Mouse (Mus musculus) heart, embryonic 14.5 days (tissue): Measurements from ENCODE around the gene Olfr832. TPM values are rescaled to one million over a fixed set of nuclear protein-coding genes. Genes with fewer than 3 reads are reported as not detected.
"Not testable (repeated sequence)": the region's sequence is repeated elsewhere in the genome, so short reads cannot be mapped to it uniquely, and the experiment has no call there.

ENCODE experiments used
- ATAC-seq: fragments of 200-750 bp; cut with Nextera tagmentation; 2 replicates; pipeline ENCODE4 v1.8.0; 2017; ENCODE audit warnings: low read depth, moderate TSS enrichment; ENCODE audit not compliant: insufficient number of reproducible peaks, insufficient read depth, low FRiP score
- H3K27ac ChIP-seq, 2 experiments: fragments of 200-500 bp in 1 of 2; fragments of 300-500 bp in 1 of 2; sonication (generic) in 1 of 2; replicated peaks in 1 of 2; 2 replicates each; pipeline ENCODE4 v1.5.1; 2012 to 2014; ENCODE audit warnings: low read depth in 2 of 2, low read length in 2 of 2, control low read depth in 1 of 2, mild to moderate bottlenecking in 1 of 2, mixed read lengths in 1 of 2; ENCODE audit not compliant: control insufficient read depth in 1 of 2, insufficient read depth in 1 of 2
- H3K27me3 ChIP-seq: fragments of 300-500 bp; sonication (generic); 2 replicates; pipeline ENCODE4 v1.6.1; 2014; ENCODE audit warnings: mild to moderate bottlenecking, low read length, control low read depth; ENCODE audit not compliant: control insufficient read depth, insufficient read depth
- H3K36me3 ChIP-seq: fragments of 300-500 bp; sonication (generic); 2 replicates; pipeline ENCODE4 v1.6.1; 2014; ENCODE audit warnings: mild to moderate bottlenecking, control low read depth, low read length, mixed read lengths; ENCODE audit not compliant: control insufficient read depth, insufficient read depth
- H3K4me1 ChIP-seq, 2 experiments: fragments of 200-500 bp in 1 of 2; fragments of 300-500 bp in 1 of 2; sonication (generic) in 1 of 2; 2 replicates each; pipeline ENCODE4 v1.6.1; 2012 to 2014; ENCODE audit warnings: low read length in 2 of 2, control low read depth in 1 of 2, mixed read lengths in 1 of 2; ENCODE audit not compliant: control insufficient read depth in 2 of 2, insufficient read depth in 2 of 2
- H3K4me2 ChIP-seq: fragments of 300-500 bp; sonication (generic); 2 replicates; pipeline ENCODE4 v1.6.1; 2014; ENCODE audit warnings: mild to moderate bottlenecking, low read length
- H3K4me3 ChIP-seq, 2 experiments: fragments of 200-500 bp in 1 of 2; fragments of 300-500 bp in 1 of 2; sonication (generic) in 1 of 2; 2 replicates each; pipeline ENCODE4 v1.5.1; 2012 to 2014; ENCODE audit warnings: low read length in 2 of 2, mild to moderate bottlenecking in 2 of 2, control low read depth in 1 of 2, low read depth in 1 of 2, moderate library complexity in 1 of 2; ENCODE audit not compliant: control insufficient read depth in 1 of 2, insufficient read depth in 1 of 2
- H3K9ac ChIP-seq: fragments of 300-500 bp; sonication (generic); 2 replicates; pipeline ENCODE4 v1.6.1; 2014; ENCODE audit warnings: mild to moderate bottlenecking, low read length
- H3K9me3 ChIP-seq: fragments of 300-500 bp; sonication (generic); 2 replicates; pipeline ENCODE4 v1.6.1; 2016; ENCODE audit warnings: low read length, control low read depth; ENCODE audit not compliant: control insufficient read depth
- WGBS: fragments of 180-500 bp; shearing (Covaris S2); extraction: QIAGEN DNeasy Blood & Tissue Kit; methylation state at CpG from one replicate; pipeline ENCODE4 v1.1.7; 2014; 5-methylcytosine and 5-hydroxymethylcytosine counted together
- polyA plus RNA-seq: library from polyadenylated mRNA; unstranded; fragments of >200 nt; fragmentation: Nextera tagmentation; extraction: Ambion mirVana; gene quantifications from 2 replicates; pipeline ENCODE4 v1.2.1, GENCODE M21; 2014

Olfr832 gene
- not detected in 2 replicates for polyA plus RNA-seq

- H3K4me2 ChIP-seq, H3K27me3 ChIP-seq, ATAC-seq, H3K9ac ChIP-seq, H3K9me3 ChIP-seq, H3K4me1 ChIP-seq, H3K4me3 ChIP-seq, H3K27ac ChIP-seq, H3K36me3 ChIP-seq: not testable (repeated sequence)
- WGBS, result 77% methylated on average over 2 of the region's 2 CpGs
These were observed at the start of gene Olfr832 for GRCm38 (mm10) chr9:18936822-18937221. Gene Olfr832, plus strand, starts transcription at chr9:18937122.

GRCm38 (mm10) chr9:18907699-18908098 is 29.2 kb upstream of the Olfr832 start:
- H3K4me3 ChIP-seq, H3K9me3 ChIP-seq, H3K27me3 ChIP-seq, ATAC-seq, H3K9ac ChIP-seq, H3K36me3 ChIP-seq, H3K27ac ChIP-seq, H3K4me1 ChIP-seq, H3K4me2 ChIP-seq: not testable (repeated sequence)
- 75% methylated on average over 2 of the region's 2 CpGs for WGBS

- not testable (repeated sequence) for H3K4me3 ChIP-seq, H3K9ac ChIP-seq, H3K27me3 ChIP-seq, ATAC-seq, H3K36me3 ChIP-seq, H3K4me2 ChIP-seq, H3K9me3 ChIP-seq, H3K27ac ChIP-seq, H3K4me1 ChIP-seq
- WGBS, result 80% methylated on average over 16 of the region's 16 CpGs
These were observed 9.0 kb upstream of the Olfr832 start for GRCm38 (mm10) chr9:18927921-18928320.

GRCm38 (mm10) chr9:18962021-18962420 is 25.1 kb downstream of the Olfr832 start:
- no peaks in the 10 kb centered on the region for H3K4me1 ChIP-seq
- 0 out of 2 replicates have a peak, but pooled peaks cover 2% of the 10 kb centered on the region for H3K9me3 ChIP-seq
- H3K9ac ChIP-seq, result no peak overlapping the region
- no peak overlapping the region for H3K4me2 ChIP-seq
- H3K36me3 ChIP-seq, result no peaks in the 10 kb centered on the region
- no peak overlapping the region for H3K27ac ChIP-seq
- ATAC-seq, result no peak
- no peaks in the 10 kb centered on the region for H3K27me3 ChIP-seq
- no peak overlapping the region for H3K4me3 ChIP-seq

- Histone ChIP-seq H3K4me1 (no peaks in the 10 kb centered on the region), H3K36me3 (no peaks in the 10 kb centered on the region), H3K4me3 (no peak within 1 kb of the TSS), H3K9me3 (0 out of 2 replicates have a peak, but pooled peaks cover 8% of the 10 kb centered on the region), H3K27me3 (no peaks in the 10 kb centered on the region), H3K9ac (no peak within 1 kb of the TSS), H3K4me2 (no peak within 1 kb of the TSS), H3K27ac (no peak within 1 kb of the TSS)
- WGBS, result 71% methylated on average over 3 of the region's 3 CpGs
- no peak for ATAC-seq
These were observed 50.8 kb downstream of the Olfr832 start, which contains the start of gene Olfr834 for GRCm38 (mm10) chr9:18987690-18988089. Gene Olfr834, plus strand, starts transcription at chr9:18987990.

Other genes with a start within 250 kb of the Olfr832 start
- gene Olfr24, start 173.1 kb upstream of the Olfr832 start, polyA plus RNA-seq, result not detected in 2 replicates
- gene Olfr828, start 117.6 kb upstream of the Olfr832 start, polyA plus RNA-seq, result not detected in 2 replicates
- gene Olfr829, start 82.2 kb upstream of the Olfr832 start, polyA plus RNA-seq, result not detected in 2 replicates
- gene Olfr830, start 62.4 kb upstream of the Olfr832 start, polyA plus RNA-seq, result not detected in 2 replicates
- not detected in 2 replicates for gene Olfr834, start 50.9 kb downstream of the Olfr832 start, polyA plus RNA-seq
- not detected in 2 replicates for gene Olfr835, start 95.6 kb downstream of the Olfr832 start, polyA plus RNA-seq
- gene Olfr836, start 183.3 kb downstream of the Olfr832 start, polyA plus RNA-seq, result not detected in 2 replicates
- not detected in 2 replicates for gene Olfr837, start 199.2 kb downstream of the Olfr832 start, polyA plus RNA-seq
- not detected in 2 replicates for gene Olfr839-ps1, start 240.2 kb downstream of the Olfr832 start, polyA plus RNA-seq